Mouse (Mus musculus) myocyte (in vitro differentiated cells): ENCODE measurements around the gene Kin.

Experiments
- CEBPB ChIP-seq: IDR thresholded peaks from 2 replicates; pipeline ENCODE4 v1.6.1; 2011; ENCODE audit warnings: mild to moderate bottlenecking, moderate library complexity; ENCODE audit not compliant: poor library complexity, insufficient read depth, severe bottlenecking
- MAX ChIP-seq: IDR thresholded peaks from one replicate; pipeline ENCODE4 v1.6.1; 2011; ENCODE audit warnings: low read depth, mild to moderate bottlenecking, control low read depth
- MYOD1 ChIP-seq, 3 experiments: IDR thresholded peaks; one replicate each; pipeline ENCODE4 v1.6.1; 2011; ENCODE audit warnings: control low read depth in 2 of 3, low read depth in 2 of 3, mild to moderate bottlenecking in 2 of 3, moderate library complexity in 1 of 3; ENCODE audit not compliant: insufficient read length in 2 of 3, control insufficient read depth in 1 of 3
- POLR2A ChIP-seq: IDR thresholded peaks from one replicate; pipeline ENCODE4 v1.6.1; 2011; ENCODE audit warnings: low read depth, mild to moderate bottlenecking, control low read depth, moderate library complexity; ENCODE audit not compliant: insufficient read length
- POLR2AphosphoS2 ChIP-seq: IDR thresholded peaks from one replicate; pipeline ENCODE4 v1.6.1; 2011; ENCODE audit warnings: low read depth, control low read depth; ENCODE audit not compliant: insufficient read length
- TCF12 ChIP-seq: IDR thresholded peaks from one replicate; pipeline ENCODE4 v1.6.1; 2011; ENCODE audit warnings: mild to moderate bottlenecking, control low read depth; ENCODE audit not compliant: poor library complexity, insufficient read depth, severe bottlenecking
- USF1 ChIP-seq: IDR thresholded peaks from one replicate; pipeline ENCODE4 v1.6.1; 2011; ENCODE audit warnings: low read depth, mild to moderate bottlenecking, control low read depth, moderate library complexity

GRCm38 (mm10) chr2:10081453-10082080, 1.2 kb downstream of the Kin start:
- TF ChIP-seq POLR2A (no peak), TCF12 (no peak), MYOD1 (IDR thresholded peaks at IDR 0.05; ENCODE audit: control insufficient read depth in 1 of 3, insufficient read length in 2 of 3, low read depth in 2 of 3) (no peak), MAX (no peak), USF1 (no peak), POLR2AphosphoS2 (no peak), CEBPB (no peak)
